Mouse (Mus musculus) adrenal gland, postnatal 10 days (tissue): ENCODE measurements around the gene Ccdc162. TPM values are rescaled to one million over a fixed set of nuclear protein-coding genes. Genes with fewer than 3 reads are reported as not detected.
A peak's percentile ranks its signal among the peaks of the same experiment; 100 is the strongest.

Source experiments
- DNase-seq: peaks from one replicate; pipeline ENCODE4 v3.0.0; 2021; ENCODE audit warnings: mixed read lengths
- total RNA-seq, 2 experiments: library from RNA; stranded (reverse); gene quantifications; 2 replicates each; pipeline ENCODE4 v1.2.3; 2021

The Ccdc162 gene
- total RNA-seq, 2 experiments from 2014 or later, result 0.55 to 0.66 TPM

GRCm38 (mm10) chr10:41635276-41636033 is 81.0 kb downstream of the Ccdc162 start:
- DNase-seq, result no peak

GRCm38 (mm10) chr10:41633801-41634200 is 82.6 kb downstream of the Ccdc162 start:
- no peak for DNase-seq

- DNase-seq, result no peak
Observed at GRCm38 (mm10) chr10:41632062-41632461, 84.4 kb downstream of the Ccdc162 start.

GRCm38 (mm10) chr10:41626996-41627395 is 89.4 kb downstream of the Ccdc162 start:
- DNase-seq, result no peak

GRCm38 (mm10) chr10:41619988-41620387 is 96.4 kb downstream of the Ccdc162 start:
- DNase-seq, result no peak

GRCm38 (mm10) chr10:41615487-41615886 is 100.9 kb downstream of the Ccdc162 start:
- DNase-seq, result no peak

GRCm38 (mm10) chr10:41611941-41612340 is 104.5 kb downstream of the Ccdc162 start:
- DNase-seq, result no peak

GRCm38 (mm10) chr10:41609475-41609874 is 107.0 kb downstream of the Ccdc162 start:
- DNase-seq, result no peak

- no peak for DNase-seq
Observed at GRCm38 (mm10) chr10:41608485-41608884, 107.9 kb downstream of the Ccdc162 start.

- no peak for DNase-seq
Observed at GRCm38 (mm10) chr10:41602667-41603066, 113.8 kb downstream of the Ccdc162 start.

- DNase-seq, result no peak
Observed at GRCm38 (mm10) chr10:41601898-41602545, 114.4 kb downstream of the Ccdc162 start.

- DNase-seq, result no peak
Observed at GRCm38 (mm10) chr10:41601302-41601701, 115.1 kb downstream of the Ccdc162 start.

GRCm38 (mm10) chr10:41599051-41599450 is 117.4 kb downstream of the Ccdc162 start:
- DNase-seq, result no peak

- peak; percentile 24 for DNase-seq
Observed at GRCm38 (mm10) chr10:41598221-41598620, 118.2 kb downstream of the Ccdc162 start.

GRCm38 (mm10) chr10:41595550-41595949 is 120.9 kb downstream of the Ccdc162 start:
- no peak for DNase-seq

GRCm38 (mm10) chr10:41594957-41595356 is 121.5 kb downstream of the Ccdc162 start:
- DNase-seq, result no peak

GRCm38 (mm10) chr10:41594433-41594832 is 122.0 kb downstream of the Ccdc162 start:
- DNase-seq, result no peak

- DNase-seq, result no peak
Observed at GRCm38 (mm10) chr10:41588616-41589015, 127.8 kb downstream of the Ccdc162 start.

GRCm38 (mm10) chr10:41586947-41587852 is 129.2 kb downstream of the Ccdc162 start:
- DNase-seq, result no peak

GRCm38 (mm10) chr10:41583383-41583782 is 133.1 kb downstream of the Ccdc162 start:
- no peak for DNase-seq

- DNase-seq, result no peak
Observed at GRCm38 (mm10) chr10:41582901-41583361, 133.5 kb downstream of the Ccdc162 start.

GRCm38 (mm10) chr10:41580441-41580840 is 136.0 kb downstream of the Ccdc162 start:
- no peak for DNase-seq

GRCm38 (mm10) chr10:41578541-41578940 is 137.9 kb downstream of the Ccdc162 start:
- no peak for DNase-seq
